Mouse (Mus musculus): ENCODE results near the gene Prss23. TPM values are rescaled to one million over a fixed set of nuclear protein-coding genes. Genes with fewer than 3 reads are reported as not detected.
A peak's percentile ranks its signal among the peaks of the same experiment; 100 is the strongest.

The Prss23 gene
- polyA plus RNA-seq, 1 experiment = not detected

GRCm38 (mm10) chr7:89556652-89557051 is 29.7 kb upstream of the Prss23 start:
- H3K4me3 ChIP-seq (replicated peaks) = no peak overlapping the region
- TF ChIP-seq GATA1 (IDR thresholded peaks at IDR 0.05; ENCODE audit: borderline replicate concordance, low read length) = no peak
- TF ChIP-seq FLI1 (IDR thresholded peaks at IDR 0.05; ENCODE audit: low read length) = no peak
- H3K4me1 ChIP-seq = no peaks in the 10 kb centered on the region

GRCm38 (mm10) chr7:89555170-89555569 is 28.2 kb upstream of the Prss23 start:
- H3K4me3 ChIP-seq (replicated peaks) = no peak overlapping the region
- H3K4me1 ChIP-seq = no peaks in the 10 kb centered on the region
- no peak for TF ChIP-seq FLI1 (IDR thresholded peaks at IDR 0.05; ENCODE audit: low read length)
- no peak for TF ChIP-seq GATA1 (IDR thresholded peaks at IDR 0.05; ENCODE audit: borderline replicate concordance, low read length)
- H3K9me3 ChIP-seq = no peaks in the 10 kb centered on the region
- H3K36me3 ChIP-seq (replicated peaks; ENCODE audit: low read length) = no peaks in the 10 kb centered on the region
- peaks cover 4% of the 10 kb centered on the region for H3K27me3 ChIP-seq (replicated peaks)

More at GRCm38 (mm10) chr7:89556652-89557051, 29.7 kb upstream of the Prss23 start:
- H3K36me3 ChIP-seq (replicated peaks; ENCODE audit: low read length) = no peaks in the 10 kb centered on the region
- no peaks in the 10 kb centered on the region for H3K9me3 ChIP-seq
- peaks cover 4% of the 10 kb centered on the region for H3K27me3 ChIP-seq (replicated peaks)

DNA sequence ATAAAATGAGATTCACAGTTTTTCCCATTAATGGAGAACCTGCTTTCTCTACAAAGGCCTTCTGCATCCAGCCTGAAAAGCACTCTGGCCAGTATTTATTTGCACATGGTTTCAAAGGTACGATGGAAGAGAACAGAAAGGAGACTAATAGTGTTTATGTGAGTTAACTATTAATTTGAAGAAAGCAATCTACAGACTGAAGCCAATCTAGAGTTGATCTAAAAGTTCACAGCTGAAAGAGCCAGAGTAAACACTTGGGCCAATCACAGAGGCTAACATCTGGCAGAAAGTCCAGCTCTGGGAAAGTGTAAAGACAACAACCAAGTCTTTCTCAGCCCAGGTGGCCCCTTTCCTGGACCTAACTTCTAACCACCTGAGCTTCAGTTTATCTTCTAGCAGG is 27.1 kb upstream of the Prss23 start:
- Histone ChIP-seq H3K4me1 (no peaks in the 10 kb centered on the region), H3K9me3 (no peaks in the 10 kb centered on the region), H3K27me3 (replicated peaks) (peaks cover 4% of the 10 kb centered on the region), H3K36me3 (replicated peaks; ENCODE audit: low read length) (no peaks in the 10 kb centered on the region), H3K4me3 (replicated peaks) (no peak overlapping the region)
- TF ChIP-seq FLI1 (IDR thresholded peaks at IDR 0.05; ENCODE audit: low read length) (no peak), GATA1 (IDR thresholded peaks at IDR 0.05; ENCODE audit: borderline replicate concordance, low read length) (no peak)

GRCm38 (mm10) chr7:89540976-89541375 is 14.0 kb upstream of the Prss23 start:
- Histone ChIP-seq H3K36me3 (replicated peaks; ENCODE audit: low read length) (no peaks in the 10 kb centered on the region), H3K27me3 (replicated peaks) (no peaks in the 10 kb centered on the region), H3K9me3 (no peaks in the 10 kb centered on the region), H3K4me1 (no peaks in the 10 kb centered on the region), H3K4me3 (replicated peaks) (no peak overlapping the region)
- TF ChIP-seq FLI1 (IDR thresholded peaks at IDR 0.05; ENCODE audit: low read length) (no peak), GATA1 (IDR thresholded peaks at IDR 0.05; ENCODE audit: borderline replicate concordance, low read length) (no peak)

- no peak overlapping the region for H3K4me3 ChIP-seq (replicated peaks)
- H3K4me1 ChIP-seq = no peaks in the 10 kb centered on the region
- no peaks in the 10 kb centered on the region for H3K9me3 ChIP-seq
- no peaks in the 10 kb centered on the region for H3K27me3 ChIP-seq (replicated peaks)
- no peak for TF ChIP-seq FLI1 (IDR thresholded peaks at IDR 0.05; ENCODE audit: low read length)
- no peak for TF ChIP-seq GATA1 (IDR thresholded peaks at IDR 0.05; ENCODE audit: borderline replicate concordance, low read length)
- no peaks in the 10 kb centered on the region for H3K36me3 ChIP-seq (replicated peaks; ENCODE audit: low read length)
These were observed 12.4 kb upstream of the Prss23 start for GRCm38 (mm10) chr7:89539391-89539790.

GRCm38 (mm10) chr7:89527430-89527856 is 456 bp upstream of the Prss23 start:
- H3K9me3 ChIP-seq = no peaks in the 10 kb centered on the region
- no peaks in the 10 kb centered on the region for H3K36me3 ChIP-seq (replicated peaks; ENCODE audit: low read length)
- peaks cover 10% of the 10 kb centered on the region; the same call in 1 of the 2 replicates for H3K4me1 ChIP-seq
- peaks cover 6% of the 10 kb centered on the region for H3K27me3 ChIP-seq (replicated peaks)
- no peak for TF ChIP-seq GATA1 (IDR thresholded peaks at IDR 0.05; ENCODE audit: borderline replicate concordance, low read length)
- no peak for TF ChIP-seq FLI1 (IDR thresholded peaks at IDR 0.05; ENCODE audit: low read length)
- H3K4me3 ChIP-seq (replicated peaks) = no peak overlapping the region

GRCm38 (mm10) chr7:89523816-89524215 is 3.2 kb downstream of the Prss23 start:
- Histone ChIP-seq H3K9me3 (peaks cover 14% of the 10 kb centered on the region), H3K36me3 (replicated peaks; ENCODE audit: low read length) (no peaks in the 10 kb centered on the region), H3K4me3 (replicated peaks) (no peak overlapping the region), H3K4me1 (peaks cover 10% of the 10 kb centered on the region; the same call in 1 of the 2 replicates), H3K27me3 (replicated peaks) (peaks cover 18% of the 10 kb centered on the region)
- TF ChIP-seq FLI1 (IDR thresholded peaks at IDR 0.05; ENCODE audit: low read length) (no peak), GATA1 (IDR thresholded peaks at IDR 0.05; ENCODE audit: borderline replicate concordance, low read length) (no peak)

- peaks cover 30% of the 10 kb centered on the region for H3K27me3 ChIP-seq (replicated peaks)
- no peaks in the 10 kb centered on the region for H3K36me3 ChIP-seq (replicated peaks; ENCODE audit: low read length)
- TF ChIP-seq GATA1 (IDR thresholded peaks at IDR 0.05; ENCODE audit: borderline replicate concordance, low read length) (no peak), FLI1 (IDR thresholded peaks at IDR 0.05; ENCODE audit: low read length) (no peak)
- H3K4me3 ChIP-seq (replicated peaks) = no peak overlapping the region
- H3K9me3 ChIP-seq = peaks cover 20% of the 10 kb centered on the region
- H3K4me1 ChIP-seq = peaks cover 11% of the 10 kb centered on the region
These were observed 4.8 kb downstream of the Prss23 start for GRCm38 (mm10) chr7:89522170-89522569.

DNA sequence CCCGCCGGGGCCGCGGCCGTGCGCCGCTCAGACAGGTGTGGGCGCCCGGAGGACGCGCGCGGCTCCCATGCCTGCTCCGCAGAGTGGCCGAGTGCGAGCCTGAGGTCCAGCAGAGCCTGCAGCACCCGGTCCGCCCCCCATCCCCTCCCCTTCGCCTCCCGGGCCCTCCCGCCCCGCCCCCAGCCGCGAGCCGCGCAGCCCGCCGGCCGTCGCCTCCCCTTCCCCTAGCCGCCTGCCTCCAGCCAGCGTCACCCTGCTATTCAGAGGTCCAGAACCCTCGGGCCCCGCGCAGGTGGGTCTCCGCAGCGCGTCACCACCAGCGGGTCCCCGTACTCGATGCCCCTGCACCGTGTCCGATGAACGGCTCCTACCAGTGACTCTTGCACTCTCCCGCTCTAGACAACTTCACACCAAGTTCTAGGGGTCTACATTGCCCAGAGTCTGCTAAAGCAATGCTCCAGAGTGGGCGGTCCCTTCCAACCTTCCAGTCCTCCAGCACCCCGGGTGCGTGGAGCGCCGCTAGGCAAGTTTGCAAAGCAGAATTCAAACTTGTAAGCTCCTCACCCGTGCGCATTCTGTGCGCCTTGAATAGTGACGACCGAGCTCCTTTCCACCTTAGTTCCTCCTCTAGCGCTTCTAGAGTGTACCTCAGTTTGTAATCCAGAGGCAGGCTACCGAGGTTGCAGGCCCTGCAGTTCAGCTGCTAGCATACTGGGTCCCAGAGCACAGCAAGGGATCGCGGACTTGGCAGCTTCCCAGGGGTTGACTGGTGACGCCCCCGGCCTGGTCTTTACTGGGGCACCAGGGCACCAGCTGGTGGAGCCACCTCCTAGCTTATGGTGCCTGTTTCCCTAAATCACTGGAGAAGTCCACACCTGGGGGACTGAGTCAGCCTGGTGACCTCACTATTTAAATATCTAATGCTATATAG is 9.3 kb downstream of the Prss23 start:
- Histone ChIP-seq H3K36me3 (replicated peaks; ENCODE audit: low read length) (no peaks in the 10 kb centered on the region), H3K27me3 (replicated peaks) (peaks cover 52% of the 10 kb centered on the region)

More for the DNA sequence above, 9.3 kb downstream of the Prss23 start:
- H3K4me1 ChIP-seq = peaks cover 10% of the 10 kb centered on the region; the same call in 1 of the 2 replicates
- TF ChIP-seq FLI1 (IDR thresholded peaks at IDR 0.05; ENCODE audit: low read length) = no peak
- no peak for TF ChIP-seq GATA1 (IDR thresholded peaks at IDR 0.05; ENCODE audit: borderline replicate concordance, low read length)
- H3K4me3 ChIP-seq (replicated peaks) = peak overlapping the region; percentile 65
- peaks cover 20% of the 10 kb centered on the region for H3K9me3 ChIP-seq
